Mouse (Mus musculus) spleen, adult 2 months (tissue): ENCODE results near the gene Ddx51. TPM values are rescaled to one million over a fixed set of nuclear protein-coding genes. Genes with fewer than 3 reads are reported as not detected.

ENCODE experiments used
- DNase-seq, 2 experiments: peaks; one replicate each; pipeline versions ENCODE4 v3.0.0 to v3.0.0-alpha.2; 2012 to 2021; ENCODE audit warnings: low spot score in 2 of 2, low read depth in 1 of 2
- H3K27ac ChIP-seq: fragments of 200-500 bp; 2 replicates; pipeline ENCODE4 v1.5.1; 2012; ENCODE audit warnings: low read length, inconsistent platforms; ENCODE audit not compliant: insufficient read depth
- H3K27me3 ChIP-seq: fragments of 200-500 bp; 2 replicates; pipeline ENCODE4 v1.6.1; 2012; ENCODE audit warnings: mild to moderate bottlenecking, moderate library complexity, low read length, inconsistent platforms; ENCODE audit not compliant: control insufficient read depth, insufficient read depth
- H3K36me3 ChIP-seq: fragments of 200-500 bp; 2 replicates; pipeline ENCODE4 v1.6.1; 2012; ENCODE audit warnings: mild to moderate bottlenecking, low read length, inconsistent platforms; ENCODE audit not compliant: control insufficient read depth, insufficient read depth
- H3K4me1 ChIP-seq: fragments of 200-500 bp; 2 replicates; pipeline ENCODE4 v1.6.1; 2011; ENCODE audit warnings: inconsistent platforms; ENCODE audit not compliant: control insufficient read depth, insufficient read depth, insufficient read length
- H3K4me3 ChIP-seq: fragments of 200-500 bp; 2 replicates; pipeline ENCODE4 v1.5.1; 2011; ENCODE audit warnings: mild to moderate bottlenecking, inconsistent platforms; ENCODE audit not compliant: insufficient read depth, insufficient read length; ENCODE audit errors: extremely low read depth
- CTCF ChIP-seq: fragments of 200-500 bp; IDR thresholded peaks from 2 replicates; pipeline ENCODE4 v1.5.1; 2011; ENCODE audit warnings: mild to moderate bottlenecking, inconsistent platforms; ENCODE audit not compliant: insufficient read depth, insufficient read length, insufficient replicate concordance; ENCODE audit errors: extremely low read depth
- POLR2A ChIP-seq: fragments of 200-500 bp; IDR thresholded peaks from 2 replicates; pipeline ENCODE4 v1.6.1; 2011; ENCODE audit warnings: low read depth, low read length, inconsistent platforms
- WGBS: fragments of 180-500 bp; shearing (Covaris S2); methylation state at CpG from one replicate; pipeline ENCODE4 v1.1.7; 2018; 5-methylcytosine and 5-hydroxymethylcytosine counted together
- polyA plus RNA-seq: library from polyadenylated mRNA; depleted of rRNA; stranded (reverse); fragments of >200 nt; gene quantifications from 2 replicates; pipeline ENCODE4 v1.2.3, GENCODE M21; 2012; rRNA removed

Ddx51 gene
- polyA plus RNA-seq, 1 experiment = 18.2 TPM

GRCm38 (mm10) chr5:110709256-110709655 is 56.0 kb downstream of the Ddx51 start:
- Histone ChIP-seq H3K36me3 (peaks cover 45% of the 10 kb centered on the region), H3K27me3 (no peaks in the 10 kb centered on the region), H3K4me3 (no peak overlapping the region), H3K4me1 (no peaks in the 10 kb centered on the region), H3K27ac (no peak overlapping the region)
- WGBS = 98% methylated on average over 4 of the region's 4 CpGs
- no peak for DNase-seq
- no peak for TF ChIP-seq POLR2A
- TF ChIP-seq CTCF = no peak

Other genes starting within 250 kb of the Ddx51 start
- gene Fbrsl1, start 204.9 kb upstream of the Ddx51 start, polyA plus RNA-seq = 73.9 and 133 TPM in 2 replicates
- 1.3 TPM in 2 replicates for gene Galnt9, start 109.1 kb upstream of the Ddx51 start, polyA plus RNA-seq
- gene Noc4l, start within 50 bp of the Ddx51 start, polyA plus RNA-seq = 57.6 and 82.0 TPM in 2 replicates
- 85.2 and 89.1 TPM in 2 replicates for gene Ep400, start 117.3 kb downstream of the Ddx51 start, polyA plus RNA-seq
- 19.2 and 20.9 TPM in 2 replicates for gene Pus1, start 127.2 kb downstream of the Ddx51 start, polyA plus RNA-seq
- gene Ulk1, start 156.6 kb downstream of the Ddx51 start, polyA plus RNA-seq = 39.9 and 40.6 TPM in 2 replicates
- 26.3 and 26.8 TPM in 2 replicates for gene Hscb, start 186.3 kb downstream of the Ddx51 start, polyA plus RNA-seq
- gene Chek2, start 186.5 kb downstream of the Ddx51 start, polyA plus RNA-seq = 6.7 and 12.3 TPM in 2 replicates
- gene Ttc28, start 226.4 kb downstream of the Ddx51 start, polyA plus RNA-seq = 6.8 and 7.8 TPM in 2 replicates